Mouse (Mus musculus): ENCODE results near the gene Apob.

GRCm38 (mm10) chr12:7978190-7978884 lies 889 bp downstream of the Apob start:
- TF ChIP-seq CTCF (IDR thresholded peaks at IDR 0.05; ENCODE audit: low read depth), result peak; percentile 96
- no peak for TF ChIP-seq EP300 (optimal IDR thresholded peaks at IDR 0.05)

Measured in stomach, postnatal 0 days (tissue).